Mouse (Mus musculus): Measurements from ENCODE around the gene Smad5. TPM values are rescaled to one million over a fixed set of nuclear protein-coding genes. Genes with fewer than 3 reads are reported as not detected.

Gene Smad5
- polyA plus RNA-seq, 1 experiment from 2014 or later: 16.3 TPM

GRCm38 (mm10) chr13:56681924-56682323 lies 20.9 kb upstream of the Smad5 start:
- Histone ChIP-seq H3K27ac (replicated peaks) (no peak overlapping the region; the same call in 1 of the 2 replicates), H3K4me1 (peaks cover 14% of the 10 kb centered on the region), H3K4me2 (no peak overlapping the region), H3K4me3 (replicated peaks) (no peak overlapping the region), H3K27me3 (replicated peaks) (no peaks in the 10 kb centered on the region), H3K9ac (replicated peaks) (no peak overlapping the region), H3K36me3 (no peaks in the 10 kb centered on the region), H3K9me3 (replicated peaks) (no peaks in the 10 kb centered on the region)
- WGBS: 86% methylated on average over 4 of the region's 4 CpGs
- ATAC-seq (ENCODE audit: low FRiP score): no peak

GRCm38 (mm10) chr13:56682326-56682725 lies 20.5 kb upstream of the Smad5 start:
- Histone ChIP-seq H3K27me3 (replicated peaks) (no peaks in the 10 kb centered on the region), H3K4me2 (no peak overlapping the region), H3K9ac (replicated peaks) (no peak overlapping the region), H3K36me3 (no peaks in the 10 kb centered on the region), H3K27ac (replicated peaks) (no peak overlapping the region), H3K4me3 (replicated peaks) (no peak overlapping the region), H3K9me3 (replicated peaks) (no peaks in the 10 kb centered on the region), H3K4me1 (peaks cover 14% of the 10 kb centered on the region)
- ATAC-seq (ENCODE audit: low FRiP score): no peak
- 86% methylated on average over 17 of the region's 17 CpGs for WGBS

- no peak overlapping the region for H3K27ac ChIP-seq (replicated peaks)
- ATAC-seq (ENCODE audit: low FRiP score): peak; percentile 63; the same call in 1 of the 2 replicates
- no peak overlapping the region for H3K9ac ChIP-seq (replicated peaks)
- H3K36me3 ChIP-seq: no peaks in the 10 kb centered on the region
- H3K4me3 ChIP-seq (replicated peaks): no peak overlapping the region
- no peak overlapping the region for H3K4me2 ChIP-seq
- WGBS: 74% methylated on average over 7 of the region's 7 CpGs
- no peaks in the 10 kb centered on the region for H3K27me3 ChIP-seq (replicated peaks)
- H3K9me3 ChIP-seq (replicated peaks): no peaks in the 10 kb centered on the region
- H3K4me1 ChIP-seq: peaks cover 14% of the 10 kb centered on the region
Observed at GRCm38 (mm10) chr13:56683306-56683705, 19.5 kb upstream of the Smad5 start.

GRCm38 (mm10) chr13:56692011-56692410 lies 10.8 kb upstream of the Smad5 start:
- no peak overlapping the region for H3K4me3 ChIP-seq (replicated peaks)
- H3K9me3 ChIP-seq (replicated peaks): no peaks in the 10 kb centered on the region
- H3K27me3 ChIP-seq (replicated peaks): no peaks in the 10 kb centered on the region
- peaks cover 9% of the 10 kb centered on the region for H3K4me1 ChIP-seq
- no peak for ATAC-seq (ENCODE audit: low FRiP score)
- H3K27ac ChIP-seq (replicated peaks): no peak overlapping the region
- no peak overlapping the region for H3K9ac ChIP-seq (replicated peaks)
- 48% methylated on average over 7 of the region's 7 CpGs for WGBS
- no peak overlapping the region for H3K4me2 ChIP-seq
- H3K36me3 ChIP-seq: no peaks in the 10 kb centered on the region

GRCm38 (mm10) chr13:56692644-56693043 lies 10.2 kb upstream of the Smad5 start:
- 90% methylated on average over 6 of the region's 6 CpGs for WGBS
- Histone ChIP-seq H3K4me2 (no peak overlapping the region), H3K9ac (replicated peaks) (no peak overlapping the region), H3K27me3 (replicated peaks) (no peaks in the 10 kb centered on the region), H3K9me3 (replicated peaks) (no peaks in the 10 kb centered on the region), H3K27ac (replicated peaks) (no peak overlapping the region), H3K4me1 (peaks cover 15% of the 10 kb centered on the region), H3K36me3 (no peaks in the 10 kb centered on the region), H3K4me3 (replicated peaks) (no peak overlapping the region)
- no peak for ATAC-seq (ENCODE audit: low FRiP score)

GRCm38 (mm10) chr13:56695701-56696100 lies 7.1 kb upstream of the Smad5 start:
- ATAC-seq (ENCODE audit: low FRiP score): no peak
- peaks cover 28% of the 10 kb centered on the region for H3K4me1 ChIP-seq
- no peaks in the 10 kb centered on the region for H3K9me3 ChIP-seq (replicated peaks)
- no peak overlapping the region for H3K4me2 ChIP-seq
- 95% methylated on average over 5 of the region's 5 CpGs for WGBS
- no peak overlapping the region for H3K27ac ChIP-seq (replicated peaks)
- no peak overlapping the region for H3K9ac ChIP-seq (replicated peaks)
- H3K36me3 ChIP-seq: no peaks in the 10 kb centered on the region
- H3K4me3 ChIP-seq (replicated peaks): no peak overlapping the region
- H3K27me3 ChIP-seq (replicated peaks): no peaks in the 10 kb centered on the region

- Histone ChIP-seq H3K27me3 (replicated peaks) (no peaks in the 10 kb centered on the region), H3K4me3 (replicated peaks) (no peak overlapping the region), H3K4me2 (no peak overlapping the region), H3K9ac (replicated peaks) (no peak overlapping the region), H3K9me3 (replicated peaks) (no peaks in the 10 kb centered on the region), H3K36me3 (no peaks in the 10 kb centered on the region), H3K4me1 (peaks cover 28% of the 10 kb centered on the region), H3K27ac (replicated peaks) (no peak overlapping the region)
- ATAC-seq (ENCODE audit: low FRiP score): no peak
- 84% methylated on average over 5 of the region's 5 CpGs for WGBS
Observed at GRCm38 (mm10) chr13:56696699-56697098, 6.1 kb upstream of the Smad5 start.

GRCm38 (mm10) chr13:56697171-56697570 lies 5.6 kb upstream of the Smad5 start:
- H3K4me3 ChIP-seq (replicated peaks): no peak overlapping the region
- H3K36me3 ChIP-seq: no peaks in the 10 kb centered on the region
- no peaks in the 10 kb centered on the region for H3K27me3 ChIP-seq (replicated peaks)
- peaks cover 32% of the 10 kb centered on the region for H3K4me1 ChIP-seq
- H3K27ac ChIP-seq (replicated peaks): peak overlapping the region; percentile 75; the same call in 1 of the 2 replicates
- no peak for ATAC-seq (ENCODE audit: low FRiP score)
- 89% methylated on average over 2 of the region's 2 CpGs for WGBS
- no peak overlapping the region for H3K9ac ChIP-seq (replicated peaks)
- no peaks in the 10 kb centered on the region for H3K9me3 ChIP-seq (replicated peaks)
- H3K4me2 ChIP-seq: no peak overlapping the region

- no peak overlapping the region for H3K4me3 ChIP-seq (replicated peaks)
- no peaks in the 10 kb centered on the region for H3K9me3 ChIP-seq (replicated peaks)
- WGBS: 5% methylated on average over 9 of the region's 9 CpGs
- peaks cover 38% of the 10 kb centered on the region for H3K4me1 ChIP-seq
- no peaks in the 10 kb centered on the region for H3K36me3 ChIP-seq
- no peaks in the 10 kb centered on the region for H3K27me3 ChIP-seq (replicated peaks)
- peak overlapping the region; percentile 21 for H3K4me2 ChIP-seq
- peak overlapping the region; percentile 75 for H3K27ac ChIP-seq (replicated peaks)
- no peak overlapping the region for H3K9ac ChIP-seq (replicated peaks)
- ATAC-seq (ENCODE audit: low FRiP score): 0 out of 2 replicates have a peak, but pooled peaks have one; percentile 3
Observed at GRCm38 (mm10) chr13:56698391-56698790, 4.4 kb upstream of the Smad5 start.

GRCm38 (mm10) chr13:56699370-56699769 lies 3.4 kb upstream of the Smad5 start:
- H3K4me1 ChIP-seq: peaks cover 43% of the 10 kb centered on the region
- no peaks in the 10 kb centered on the region for H3K36me3 ChIP-seq
- H3K9ac ChIP-seq (replicated peaks): no peak overlapping the region
- no peak overlapping the region for H3K4me2 ChIP-seq
- H3K27me3 ChIP-seq (replicated peaks): no peaks in the 10 kb centered on the region
- no peak overlapping the region for H3K27ac ChIP-seq (replicated peaks)
- no peak for ATAC-seq (ENCODE audit: low FRiP score)
- no peak overlapping the region for H3K4me3 ChIP-seq (replicated peaks)
- WGBS: 90% methylated on average over 2 of the region's 2 CpGs
- no peaks in the 10 kb centered on the region for H3K9me3 ChIP-seq (replicated peaks)

- no peaks in the 10 kb centered on the region for H3K27me3 ChIP-seq (replicated peaks)
- peaks cover 59% of the 10 kb centered on the region for H3K4me1 ChIP-seq
- no peaks in the 10 kb centered on the region for H3K36me3 ChIP-seq
- 90% methylated on average over 1 of the region's 1 CpGs for WGBS
- H3K4me3 ChIP-seq (replicated peaks): no peak overlapping the region
- no peak overlapping the region for H3K4me2 ChIP-seq
- H3K27ac ChIP-seq (replicated peaks): no peak overlapping the region
- no peak for ATAC-seq (ENCODE audit: low FRiP score)
- no peak overlapping the region for H3K9ac ChIP-seq (replicated peaks)
- H3K9me3 ChIP-seq (replicated peaks): no peaks in the 10 kb centered on the region
Observed at GRCm38 (mm10) chr13:56700981-56701380, 1.8 kb upstream of the Smad5 start.

- Histone ChIP-seq H3K9me3 (replicated peaks) (no peaks in the 10 kb centered on the region), H3K4me1 (peaks cover 60% of the 10 kb centered on the region), H3K4me3 (replicated peaks) (no peak overlapping the region), H3K36me3 (no peaks in the 10 kb centered on the region), H3K9ac (replicated peaks) (no peak overlapping the region), H3K27me3 (replicated peaks) (no peaks in the 10 kb centered on the region), H3K4me2 (no peak overlapping the region), H3K27ac (replicated peaks) (peak overlapping the region; percentile 99; the same call in 1 of the 2 replicates)
- ATAC-seq (ENCODE audit: low FRiP score): no peak
- 71% methylated on average over 10 of the region's 10 CpGs for WGBS
Observed at GRCm38 (mm10) chr13:56701924-56702323, 886 bp upstream of the Smad5 start.

Data from neural tube, embryonic 15.5 days (tissue).